Mouse (Mus musculus) midbrain, embryonic 12.5 days (tissue): ENCODE results near the gene Glo1. TPM values are rescaled to one million over a fixed set of nuclear protein-coding genes. Genes with fewer than 3 reads are reported as not detected.

Experiments used
- ATAC-seq: fragments of 200-750 bp; cut with Nextera tagmentation; 2 replicates; pipeline ENCODE4 v1.8.0; 2017; ENCODE audit warnings: low read depth, moderate TSS enrichment, moderate library complexity; ENCODE audit not compliant: low FRiP score
- H3K27ac ChIP-seq: fragments of 300-500 bp; sonication (generic); replicated peaks from 2 replicates; pipeline ENCODE4 v1.5.1; 2016; ENCODE audit warnings: mild to moderate bottlenecking
- H3K27me3 ChIP-seq: fragments of 300-500 bp; sonication (generic); 2 replicates; pipeline ENCODE4 v1.6.1; 2016; ENCODE audit warnings: mild to moderate bottlenecking
- H3K36me3 ChIP-seq: fragments of 300-500 bp; sonication (generic); 2 replicates; pipeline ENCODE4 v1.6.1; 2016
- H3K4me1 ChIP-seq: fragments of 300-500 bp; sonication (generic); 2 replicates; pipeline ENCODE4 v1.6.1; 2016
- H3K4me2 ChIP-seq: fragments of 300-500 bp; sonication (generic); replicated peaks from 2 replicates; pipeline ENCODE4 v1.6.1; 2016; ENCODE audit warnings: mild to moderate bottlenecking, moderate library complexity
- H3K4me3 ChIP-seq: fragments of 300-500 bp; sonication (generic); 2 replicates; pipeline ENCODE4 v1.5.1; 2016; ENCODE audit warnings: mild to moderate bottlenecking
- H3K9ac ChIP-seq: fragments of 300-500 bp; sonication (generic); replicated peaks from 2 replicates; pipeline ENCODE4 v1.6.1; 2016; ENCODE audit warnings: mild to moderate bottlenecking, moderate library complexity
- H3K9me3 ChIP-seq: fragments of 300-500 bp; sonication (generic); 2 replicates; pipeline ENCODE4 v1.6.1; 2016; ENCODE audit warnings: mild to moderate bottlenecking
- WGBS: fragments of 180-500 bp; shearing (Covaris S2); methylation state at CpG from one replicate; pipeline ENCODE4 v1.1.7; 2016; 5-methylcytosine and 5-hydroxymethylcytosine counted together
- polyA plus RNA-seq: library from polyadenylated mRNA; unstranded; fragments of >200 nt; fragmentation: Nextera tagmentation; extraction: Ambion mirVana; gene quantifications from 2 replicates; pipeline ENCODE4 v1.2.1, GENCODE M21; 2016

Glo1 gene
- polyA plus RNA-seq, 1 experiment from 2014 or later: 207 TPM

DNA sequence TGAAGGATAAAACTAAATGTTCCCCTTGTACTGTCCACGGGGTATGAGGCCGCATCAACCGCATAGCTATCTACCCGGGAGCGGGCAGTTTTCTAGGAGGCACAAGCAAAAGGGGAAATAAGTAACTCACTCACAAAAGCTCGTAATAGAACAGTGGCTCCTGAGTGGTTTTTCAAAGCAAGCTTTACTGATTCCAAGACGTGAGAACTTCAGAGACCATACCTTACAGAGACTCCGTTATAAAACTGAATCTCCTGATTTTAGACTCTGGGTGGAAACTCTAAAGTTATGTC is 51.9 kb downstream of the Glo1 start:
- Histone ChIP-seq H3K36me3 (no peaks in the 10 kb centered on the region), H3K27ac (no peak overlapping the region), H3K4me2 (peak overlapping the region; percentile 72), H3K9me3 (no peaks in the 10 kb centered on the region), H3K9ac (0 out of 2 replicates have a peak overlapping the region, but pooled peaks have one; percentile 28), H3K4me1 (peaks cover 17% of the 10 kb centered on the region), H3K4me3 (peak overlapping the region; percentile 71), H3K27me3 (no peaks in the 10 kb centered on the region)
- WGBS: 77% methylated on average over 8 of the region's 8 CpGs
- ATAC-seq: no peak

DNA sequence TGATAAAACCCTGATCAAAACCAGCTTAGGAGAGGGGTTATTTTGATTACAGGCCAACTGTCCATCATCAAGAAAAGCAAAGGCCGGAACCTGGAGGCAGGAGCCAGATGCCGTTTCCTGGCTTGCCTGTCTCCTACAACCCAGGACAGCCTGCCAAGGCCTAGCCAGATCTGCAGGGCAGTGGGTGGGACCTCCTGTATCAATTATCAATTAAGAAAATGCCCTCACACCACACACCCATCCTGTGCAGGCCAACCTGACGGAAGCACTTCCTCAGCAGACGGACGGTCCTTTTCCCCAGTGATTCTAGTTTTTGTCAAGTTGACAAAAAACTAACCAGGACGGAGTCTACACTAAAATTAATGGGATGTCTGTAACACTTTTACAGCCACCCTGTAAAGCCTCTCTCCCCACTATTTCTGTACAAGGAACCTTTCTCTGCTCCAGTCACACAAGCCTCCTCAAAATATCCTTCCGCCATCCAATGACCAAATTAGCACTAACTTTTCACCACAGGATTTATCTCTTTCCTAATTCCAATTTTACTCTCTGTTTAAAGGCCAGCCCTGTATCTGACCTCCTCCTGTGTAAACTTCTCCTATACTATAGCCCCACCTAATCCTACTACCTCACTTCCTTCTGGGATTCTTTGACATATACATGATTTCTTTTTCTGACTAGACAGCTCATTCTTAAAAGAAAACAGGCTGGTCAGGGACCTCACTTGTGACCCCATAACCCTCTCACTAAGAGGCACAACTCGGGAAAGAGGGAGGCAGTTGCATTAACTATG is 52.5 kb downstream of the Glo1 start:
- H3K27ac ChIP-seq: no peak overlapping the region
- H3K4me3 ChIP-seq: no peak overlapping the region
- no peak for ATAC-seq
- no peaks in the 10 kb centered on the region for H3K9me3 ChIP-seq
- H3K9ac ChIP-seq: 0 out of 2 replicates have a peak overlapping the region, but pooled peaks have one; percentile 28
- 86% methylated on average over 8 of the region's 8 CpGs for WGBS
- peak overlapping the region; percentile 72 for H3K4me2 ChIP-seq
- no peaks in the 10 kb centered on the region for H3K27me3 ChIP-seq
- peaks cover 17% of the 10 kb centered on the region for H3K4me1 ChIP-seq
- H3K36me3 ChIP-seq: no peaks in the 10 kb centered on the region

DNA sequence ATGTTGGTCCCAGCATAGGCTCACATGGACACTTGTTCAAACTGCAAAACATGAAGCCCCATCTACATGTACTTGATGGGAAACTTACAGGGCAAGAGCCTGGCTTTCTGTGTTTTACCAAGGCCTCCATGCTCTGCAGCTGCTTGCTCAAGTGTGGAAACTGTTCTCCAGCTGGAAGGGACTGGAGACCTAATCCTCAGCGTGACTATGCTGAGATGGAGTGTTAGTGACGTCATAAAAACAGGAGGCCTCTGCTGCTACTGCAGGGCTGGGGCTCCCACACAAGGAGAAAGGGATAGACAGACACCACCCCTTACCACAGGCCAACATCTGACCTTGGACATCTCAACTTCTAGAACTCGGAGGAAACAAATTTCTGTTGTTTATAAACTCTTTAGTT is 55.7 kb downstream of the Glo1 start:
- Histone ChIP-seq H3K4me3 (no peak overlapping the region), H3K36me3 (no peaks in the 10 kb centered on the region), H3K9me3 (no peaks in the 10 kb centered on the region), H3K9ac (no peak overlapping the region), H3K4me2 (no peak overlapping the region), H3K27ac (no peak overlapping the region), H3K27me3 (no peaks in the 10 kb centered on the region), H3K4me1 (peaks cover 9% of the 10 kb centered on the region)
- no peak for ATAC-seq
- 69% methylated on average over 3 of the region's 3 CpGs for WGBS

DNA sequence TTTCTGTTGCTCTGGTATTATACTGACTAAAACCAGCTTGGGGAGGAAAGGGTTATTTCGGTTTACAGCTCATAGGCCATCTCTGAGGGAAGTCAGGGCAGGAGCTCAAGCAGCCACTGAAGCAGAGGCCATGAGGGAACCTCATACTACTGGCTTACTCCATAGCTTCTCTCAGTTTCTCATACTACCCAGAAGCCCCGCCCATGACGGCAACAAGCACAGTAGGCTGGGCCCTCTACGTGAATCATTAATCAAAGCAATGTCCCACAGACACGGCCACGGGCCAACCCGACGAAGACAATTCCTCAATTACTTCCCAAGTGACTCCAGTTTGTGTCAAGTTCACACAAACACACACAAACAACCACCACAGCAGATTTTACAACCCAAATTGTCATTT is 56.5 kb downstream of the Glo1 start:
- Histone ChIP-seq H3K4me3 (no peak overlapping the region), H3K27me3 (no peaks in the 10 kb centered on the region), H3K4me2 (no peak overlapping the region), H3K27ac (no peak overlapping the region), H3K4me1 (peaks cover 8% of the 10 kb centered on the region), H3K9me3 (no peaks in the 10 kb centered on the region), H3K9ac (no peak overlapping the region), H3K36me3 (no peaks in the 10 kb centered on the region)
- 85% methylated on average over 8 of the region's 8 CpGs for WGBS
- no peak for ATAC-seq

DNA sequence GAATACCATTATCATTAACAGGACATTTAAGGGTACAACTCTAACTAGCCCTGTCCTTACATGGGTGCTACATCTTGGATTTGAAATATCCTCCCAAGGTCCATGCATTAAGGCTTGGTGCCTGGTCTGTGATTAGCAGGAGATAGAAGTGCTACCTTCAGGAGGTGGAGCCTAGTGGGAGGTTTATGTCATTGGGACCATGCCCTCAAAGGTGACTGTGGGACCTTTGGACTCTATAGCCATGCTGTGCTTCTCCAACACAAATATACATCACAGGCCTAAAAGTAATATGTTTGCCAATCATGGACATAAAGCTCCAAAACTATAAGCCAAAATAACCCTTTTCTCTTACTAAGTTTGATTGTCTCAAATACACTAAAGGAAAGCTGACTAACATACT is 58.2 kb downstream of the Glo1 start:
- Histone ChIP-seq H3K9me3 (no peaks in the 10 kb centered on the region), H3K4me2 (no peak overlapping the region)
- ATAC-seq: no peak

DNA sequence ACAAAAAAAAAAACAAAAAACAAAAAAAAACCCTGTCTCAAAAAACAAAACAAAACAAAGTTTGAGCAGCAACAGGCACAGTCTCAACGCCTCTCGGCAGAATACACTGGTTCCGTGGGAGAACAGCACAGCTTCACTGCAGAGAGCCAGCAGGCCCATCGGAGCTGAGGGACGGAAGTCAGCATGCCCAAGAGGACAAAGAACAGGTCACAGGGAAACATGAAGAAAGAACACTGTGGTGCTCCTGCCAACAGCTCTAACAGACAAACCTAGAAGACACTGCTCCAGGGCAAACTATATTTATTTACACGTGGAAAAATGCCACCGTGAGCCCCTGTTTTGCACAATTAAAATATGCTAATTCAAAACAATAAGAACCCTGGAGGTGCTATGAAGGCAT is 61.7 kb downstream of the Glo1 start:
- 87% methylated on average over 7 of the region's 7 CpGs for WGBS
- no peak overlapping the region for H3K4me2 ChIP-seq

More for the DNA sequence above, 58.2 kb downstream of the Glo1 start:
- Histone ChIP-seq H3K27ac (no peak overlapping the region), H3K36me3 (no peaks in the 10 kb centered on the region), H3K27me3 (no peaks in the 10 kb centered on the region), H3K4me3 (no peak overlapping the region), H3K9ac (no peak overlapping the region), H3K4me1 (no peaks in the 10 kb centered on the region)

DNA sequence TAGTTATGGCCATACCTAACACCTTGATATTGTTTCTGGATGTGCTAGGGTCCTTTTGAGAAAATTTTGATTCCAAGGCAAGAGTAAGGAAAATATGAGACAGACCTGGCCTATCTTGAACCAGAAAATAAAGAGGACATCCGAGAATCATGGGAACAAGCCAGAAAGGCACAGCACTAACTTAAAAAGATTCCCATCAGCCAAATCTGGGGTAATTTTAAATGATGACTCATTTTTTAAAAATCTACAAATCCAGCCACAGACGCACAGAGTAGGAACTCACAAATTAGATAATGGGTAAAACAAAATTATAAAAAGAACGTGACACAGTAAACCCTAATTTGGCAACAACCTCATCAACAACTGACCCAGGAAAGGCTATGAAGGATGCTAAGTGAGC is 62.3 kb downstream of the Glo1 start:
- Histone ChIP-seq H3K4me1 (no peaks in the 10 kb centered on the region), H3K36me3 (no peaks in the 10 kb centered on the region), H3K27ac (no peak overlapping the region), H3K9ac (no peak overlapping the region), H3K4me2 (no peak overlapping the region), H3K4me3 (no peak overlapping the region), H3K27me3 (no peaks in the 10 kb centered on the region), H3K9me3 (no peaks in the 10 kb centered on the region)
- WGBS: 92% methylated on average over 3 of the region's 3 CpGs
- ATAC-seq: no peak

More for the DNA sequence above, 61.7 kb downstream of the Glo1 start:
- ATAC-seq: no peak
- no peaks in the 10 kb centered on the region for H3K27me3 ChIP-seq
- no peaks in the 10 kb centered on the region for H3K36me3 ChIP-seq
- no peak overlapping the region for H3K4me3 ChIP-seq
- no peak overlapping the region for H3K27ac ChIP-seq
- H3K4me1 ChIP-seq: no peaks in the 10 kb centered on the region
- H3K9me3 ChIP-seq: no peaks in the 10 kb centered on the region
- H3K9ac ChIP-seq: no peak overlapping the region

DNA sequence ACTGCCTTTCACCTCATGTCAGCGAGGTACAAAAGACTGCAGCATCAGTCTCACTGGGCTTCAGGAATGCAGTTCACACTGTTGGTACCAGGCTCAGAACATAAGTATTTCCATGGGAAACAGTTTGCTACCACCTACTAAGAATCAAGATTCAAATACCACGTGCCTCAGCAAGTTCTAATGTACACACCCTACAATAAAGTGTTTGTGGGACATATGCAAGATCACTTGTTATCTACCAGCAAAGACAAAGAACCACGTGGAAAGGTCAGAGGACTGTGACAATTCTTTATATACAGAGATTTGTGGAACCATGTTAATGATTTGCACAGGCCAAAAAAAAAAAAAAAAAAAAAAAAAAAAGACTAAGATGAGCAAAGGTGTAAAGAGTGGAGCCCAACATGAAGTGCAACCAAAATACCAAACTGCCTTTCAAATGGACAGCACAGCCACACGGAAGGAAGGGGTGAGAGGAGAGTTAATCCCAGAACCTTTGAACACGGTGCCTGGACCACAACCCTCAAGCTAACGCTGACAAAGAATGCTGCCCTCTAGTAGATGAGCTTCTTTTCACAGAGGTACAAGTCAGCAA is 63.1 kb downstream of the Glo1 start:
- WGBS: 73% methylated on average over 6 of the region's 6 CpGs
- no peak for ATAC-seq

DNA sequence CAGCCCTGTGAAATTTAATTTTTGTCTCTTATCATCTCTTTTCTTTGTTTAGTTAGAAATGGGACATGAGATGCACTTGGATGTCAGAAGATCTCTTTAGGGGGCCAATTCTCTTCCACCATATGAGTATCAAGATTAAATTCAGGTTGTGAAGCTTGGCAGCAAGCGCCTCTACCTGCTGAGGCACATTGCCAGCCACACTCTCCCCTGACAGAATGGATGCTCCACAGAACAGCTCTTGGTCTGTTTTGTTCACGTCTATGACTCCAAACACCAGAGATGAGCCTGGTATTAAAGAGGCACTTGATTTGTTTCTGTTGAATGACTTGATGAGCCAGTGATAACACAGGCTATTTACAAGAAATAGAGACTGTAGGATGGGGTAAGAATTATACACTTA is 63.9 kb downstream of the Glo1 start:
- Histone ChIP-seq H3K27me3 (no peaks in the 10 kb centered on the region), H3K4me3 (no peak overlapping the region), H3K36me3 (no peaks in the 10 kb centered on the region), H3K4me1 (no peaks in the 10 kb centered on the region), H3K9ac (no peak overlapping the region), H3K9me3 (no peaks in the 10 kb centered on the region), H3K4me2 (no peak overlapping the region), H3K27ac (no peak overlapping the region)
- ATAC-seq: no peak
- WGBS: 91% methylated on average over 2 of the region's 2 CpGs

More for the DNA sequence above, 63.1 kb downstream of the Glo1 start:
- no peaks in the 10 kb centered on the region for H3K36me3 ChIP-seq
- H3K27me3 ChIP-seq: no peaks in the 10 kb centered on the region
- no peak overlapping the region for H3K9ac ChIP-seq
- H3K9me3 ChIP-seq: no peaks in the 10 kb centered on the region
- H3K4me1 ChIP-seq: no peaks in the 10 kb centered on the region
- no peak overlapping the region for H3K27ac ChIP-seq
- no peak overlapping the region for H3K4me2 ChIP-seq
- H3K4me3 ChIP-seq: no peak overlapping the region

DNA sequence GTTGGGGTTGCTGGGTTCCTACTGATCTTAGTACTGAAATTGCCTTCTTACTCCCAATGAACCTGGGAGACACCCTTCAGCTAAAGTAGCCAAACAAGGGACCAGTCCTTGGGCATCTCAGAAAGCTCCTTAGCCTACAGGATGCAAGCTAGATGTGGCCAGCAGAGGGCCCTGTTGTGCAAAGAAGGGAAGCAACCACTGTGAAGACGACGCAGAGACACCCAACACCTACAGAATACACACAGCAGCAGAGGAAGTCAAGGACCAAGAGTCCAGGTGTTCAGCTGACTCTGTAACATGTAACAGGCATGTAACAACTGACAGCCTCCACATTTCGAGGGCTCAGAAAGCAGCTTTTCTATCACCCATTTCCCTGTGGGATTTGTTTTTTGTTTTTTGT is 67.1 kb downstream of the Glo1 start:
- no peak overlapping the region for H3K27ac ChIP-seq
- no peaks in the 10 kb centered on the region for H3K36me3 ChIP-seq
- H3K27me3 ChIP-seq: no peaks in the 10 kb centered on the region
- H3K4me2 ChIP-seq: no peak overlapping the region
- no peaks in the 10 kb centered on the region for H3K4me1 ChIP-seq
- 40% methylated on average over 3 of the region's 3 CpGs for WGBS
- H3K9me3 ChIP-seq: no peaks in the 10 kb centered on the region
- no peak overlapping the region for H3K9ac ChIP-seq
- ATAC-seq: no peak
- H3K4me3 ChIP-seq: no peak overlapping the region

DNA sequence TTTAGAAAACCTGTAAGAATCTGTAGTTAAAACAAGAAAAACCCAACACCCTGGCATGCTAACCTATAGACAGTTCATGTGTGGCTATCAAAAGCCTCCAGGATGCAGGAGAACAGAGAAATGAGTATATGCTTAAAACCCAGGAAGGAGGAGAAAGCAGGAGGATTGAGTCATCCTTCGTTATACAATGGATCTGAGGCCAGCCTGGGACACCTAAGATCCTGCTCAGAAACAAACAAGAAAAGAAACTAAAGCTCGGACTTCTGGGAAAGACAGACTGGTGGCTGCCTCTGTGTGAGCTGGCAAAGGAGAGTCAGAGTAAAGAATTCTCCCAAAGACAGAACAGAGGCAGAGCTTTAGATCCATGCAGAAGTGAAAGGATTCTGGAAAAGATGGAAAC is 68.0 kb downstream of the Glo1 start:
- H3K27me3 ChIP-seq: no peaks in the 10 kb centered on the region
- H3K36me3 ChIP-seq: no peaks in the 10 kb centered on the region
- H3K4me1 ChIP-seq: no peaks in the 10 kb centered on the region
- no peak overlapping the region for H3K27ac ChIP-seq
- 72% methylated on average over 2 of the region's 2 CpGs for WGBS
- no peak overlapping the region for H3K9ac ChIP-seq
- no peak for ATAC-seq
- no peaks in the 10 kb centered on the region for H3K9me3 ChIP-seq
- H3K4me3 ChIP-seq: no peak overlapping the region
- H3K4me2 ChIP-seq: no peak overlapping the region

DNA sequence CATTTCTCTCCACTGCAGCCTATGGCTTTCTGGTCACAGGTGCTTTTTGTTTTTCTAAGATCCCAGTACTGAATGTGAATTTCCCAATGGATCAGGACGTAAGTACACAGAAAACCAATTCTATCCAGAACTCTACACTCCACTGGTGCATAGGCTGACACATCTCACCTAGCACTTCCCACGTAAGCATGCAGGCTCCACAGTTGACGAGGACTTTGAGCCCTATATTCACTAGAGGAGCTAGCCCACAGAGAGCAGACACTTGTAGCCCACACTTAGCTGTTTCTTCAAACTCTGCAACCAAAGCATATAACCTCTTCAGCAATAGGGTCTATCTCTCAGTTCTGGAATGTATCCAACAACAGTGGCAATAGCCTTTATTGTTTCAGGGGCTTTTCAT is 70.2 kb downstream of the Glo1 start:
- no peaks in the 10 kb centered on the region for H3K4me1 ChIP-seq
- ATAC-seq: no peak
- H3K36me3 ChIP-seq: no peaks in the 10 kb centered on the region
- no peaks in the 10 kb centered on the region for H3K9me3 ChIP-seq
- H3K27ac ChIP-seq: no peak overlapping the region
- no peak overlapping the region for H3K9ac ChIP-seq
- H3K27me3 ChIP-seq: no peaks in the 10 kb centered on the region
- no peak overlapping the region for H3K4me2 ChIP-seq
- 91% methylated on average over 3 of the region's 3 CpGs for WGBS
- H3K4me3 ChIP-seq: no peak overlapping the region
